Mouse (Mus musculus) layer of hippocampus, adult 18-20 months (tissue): ENCODE measurements around the gene Zfp592. TPM values are rescaled to one million over a fixed set of nuclear protein-coding genes. Genes with fewer than 3 reads are reported as not detected.

ENCODE experiments used
- total RNA-seq, 2 experiments: library from RNA; stranded (reverse); gene quantifications; 2 replicates each; pipeline ENCODE4 v1.2.3; 2021

Gene Zfp592
- total RNA-seq, 2 experiments from 2014 or later, result 19.4 to 20.4 TPM

Other genes starting within 250 kb of the Zfp592 start
- 10 to 100 TPM; 18.1 TPM for gene Iqgap1, start 167.7 kb upstream of the Zfp592 start, total RNA-seq
- gene Zscan2, start 132.8 kb upstream of the Zfp592 start, total RNA-seq, result 10 to 100 TPM; 14.7 to 16.3 TPM
- 10 to 100 TPM; 27.2 to 31.5 TPM for gene Wdr73, start 92.4 kb upstream of the Zfp592 start, total RNA-seq
- gene Nmb, start 88.6 kb upstream of the Zfp592 start, total RNA-seq, result 10 to 100 TPM in 1 of 2 experiments, 1 to 10 TPM in 1; 10.0 to 10.6 TPM
- 10 to 100 TPM; 46.0 to 51.3 TPM for gene Sec11a, start 45.9 kb upstream of the Zfp592 start, total RNA-seq
- under 1 TPM; 0.79 to 0.82 TPM for gene Alpk3, start 63.9 kb downstream of the Zfp592 start, total RNA-seq
- under 1 TPM in 1 of 2 experiments, not detected in 1; 0.10 TPM for gene Slc28a1, start 121.1 kb downstream of the Zfp592 start, total RNA-seq
- gene Pde8a, start 219.9 kb downstream of the Zfp592 start, total RNA-seq, result 10 to 100 TPM; 11.9 to 12.1 TPM